Mouse (Mus musculus): ENCODE measurements around the gene Fam229a. TPM values are rescaled to one million over a fixed set of nuclear protein-coding genes. Genes with fewer than 3 reads are reported as not detected.
A peak's percentile ranks its signal among the peaks of the same experiment; 100 is the strongest.
"Not testable (repeated sequence)": the region's sequence is repeated elsewhere in the genome, so short reads cannot be mapped to it uniquely, and the experiment has no call there.

Gene Fam229a
- total RNA-seq (2015) (not detected in 2 replicates), total RNA-seq (2017) (not detected in 2 replicates)

DNA sequence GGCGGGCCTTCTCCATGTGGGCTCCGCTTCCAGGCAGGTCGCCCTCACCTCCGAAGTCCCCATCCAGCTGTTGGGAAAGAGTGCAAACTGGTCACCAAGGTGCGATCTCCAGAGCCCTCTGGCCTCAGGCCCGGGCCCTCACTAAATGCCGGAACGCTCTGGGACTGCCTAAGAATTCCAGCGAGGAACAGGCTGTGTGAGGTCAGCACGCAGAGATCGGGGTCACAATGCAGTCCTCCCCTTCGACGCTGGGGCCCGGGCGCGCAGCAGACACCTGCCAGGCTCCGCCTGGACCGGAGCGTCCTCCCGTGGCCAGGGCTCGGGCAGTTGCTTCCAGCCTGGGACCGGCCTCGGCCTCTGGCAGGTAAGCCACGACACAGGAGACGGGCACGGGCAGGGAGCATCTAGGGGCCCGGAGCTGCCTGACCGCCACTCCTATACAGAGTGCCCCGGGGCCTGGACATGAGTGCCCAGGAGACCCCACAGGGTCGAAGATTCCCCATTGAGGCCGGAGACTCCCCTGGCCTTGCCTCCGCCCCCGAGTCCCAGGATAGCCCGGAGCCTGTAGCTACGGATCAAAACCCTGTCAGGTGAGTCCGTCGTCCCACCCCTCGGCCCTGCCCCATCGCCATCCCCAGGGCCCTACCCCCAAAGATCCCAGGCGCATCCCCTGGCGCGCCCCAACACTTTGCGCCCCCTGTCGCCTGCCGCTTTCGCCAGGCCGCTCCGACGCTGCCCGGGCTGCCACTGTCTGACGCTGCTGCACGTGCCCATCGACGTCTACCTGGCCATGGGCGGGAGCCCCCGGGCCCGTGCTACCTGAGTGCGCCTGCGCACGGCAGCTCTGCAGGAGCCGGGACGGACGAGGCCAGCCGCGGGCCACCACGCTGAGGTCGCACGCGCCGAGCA, at the start of gene Fam229a, which contains the start of gene Tssk3:
TSS of gene Fam229a (plus strand) at position 219 of the 909 bp plus-strand sequence.
TSS of gene Tssk3 (minus strand) at position 51 of the 909 bp plus-strand sequence.
- ATAC-seq (ENCODE audit: poor library complexity, severe bottlenecking) = no peak

DNA sequence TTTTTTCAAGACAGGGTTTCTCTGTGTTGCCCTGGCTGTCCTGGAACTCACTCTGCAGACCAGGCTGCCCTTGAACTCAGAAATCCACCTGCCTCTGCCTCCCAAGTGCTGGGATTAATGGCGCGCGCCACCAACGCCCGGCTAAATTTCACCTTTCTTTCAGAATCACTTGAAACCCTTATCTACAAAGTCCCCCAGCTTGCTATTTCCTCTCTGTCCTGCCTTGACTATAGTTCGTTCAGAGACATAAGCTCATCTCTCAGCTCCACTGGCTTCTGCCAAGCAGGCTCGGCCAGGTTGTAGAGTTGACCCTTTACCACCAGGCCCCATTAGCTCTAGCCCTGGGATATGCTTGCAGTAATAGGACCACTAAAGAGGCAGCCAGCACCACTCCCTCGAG, 43.6 kb upstream of the Fam229a start:
- ATAC-seq (ENCODE audit: poor library complexity, severe bottlenecking) = no peak

DNA sequence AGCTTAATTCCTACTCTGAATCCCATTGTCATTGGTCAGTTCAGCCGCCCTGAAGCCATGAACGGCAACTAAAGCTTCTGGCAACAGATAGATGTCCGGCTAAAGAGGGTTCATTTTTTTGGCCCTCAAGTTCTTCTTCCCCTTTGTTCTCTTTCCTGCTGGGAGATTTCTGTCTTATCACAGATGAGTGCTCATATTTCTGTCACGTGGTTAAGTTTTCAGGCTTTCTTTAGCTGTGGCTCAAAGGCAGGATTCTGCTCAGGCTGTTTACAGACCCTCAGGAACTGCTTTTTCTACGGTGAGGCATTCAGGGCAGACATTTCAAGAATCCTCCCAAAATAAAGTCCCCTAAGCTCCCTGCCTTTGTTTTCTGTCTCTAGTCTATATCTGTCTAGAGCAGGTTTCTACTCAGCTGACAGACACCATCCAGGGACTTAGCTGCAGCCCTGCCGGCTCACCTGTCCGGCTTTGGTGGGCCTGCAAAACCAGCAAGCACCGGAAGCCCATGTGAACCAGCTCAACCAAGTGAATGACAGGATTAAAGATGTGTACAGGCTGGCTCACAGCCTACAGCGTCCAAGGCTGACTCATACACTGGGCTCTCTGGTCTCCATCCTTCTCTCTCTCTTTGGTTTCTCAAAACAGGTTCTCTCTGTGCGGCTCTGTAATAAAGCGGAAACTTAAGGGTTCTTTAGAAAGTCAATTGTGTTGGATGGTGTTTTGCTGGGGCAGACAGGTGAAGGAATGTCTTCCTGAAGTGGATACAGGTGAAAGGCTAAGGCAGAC, 43.0 kb upstream of the Fam229a start:
- no peak for ATAC-seq (ENCODE audit: poor library complexity, severe bottlenecking)

DNA sequence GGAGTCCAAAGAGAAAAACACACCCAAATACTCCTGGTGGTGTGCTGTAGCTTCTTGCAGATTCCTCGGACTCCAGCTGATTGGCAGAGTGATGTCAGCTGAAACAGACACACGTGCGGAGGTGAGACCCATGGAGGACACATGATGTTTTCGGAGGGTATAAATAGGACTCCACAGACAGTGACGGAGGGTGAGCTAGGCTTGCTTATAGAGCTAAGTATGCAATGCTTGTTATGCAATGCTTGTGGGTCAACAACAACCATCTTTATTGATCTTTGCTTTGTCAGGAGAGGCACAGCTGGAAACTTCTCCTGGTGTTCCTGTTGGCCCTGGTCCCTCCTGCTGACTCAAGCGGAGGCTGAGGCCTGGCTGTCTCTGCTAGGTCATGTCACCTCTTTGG, 42.3 kb upstream of the Fam229a start:
- ATAC-seq (ENCODE audit: poor library complexity, severe bottlenecking) = no peak

DNA sequence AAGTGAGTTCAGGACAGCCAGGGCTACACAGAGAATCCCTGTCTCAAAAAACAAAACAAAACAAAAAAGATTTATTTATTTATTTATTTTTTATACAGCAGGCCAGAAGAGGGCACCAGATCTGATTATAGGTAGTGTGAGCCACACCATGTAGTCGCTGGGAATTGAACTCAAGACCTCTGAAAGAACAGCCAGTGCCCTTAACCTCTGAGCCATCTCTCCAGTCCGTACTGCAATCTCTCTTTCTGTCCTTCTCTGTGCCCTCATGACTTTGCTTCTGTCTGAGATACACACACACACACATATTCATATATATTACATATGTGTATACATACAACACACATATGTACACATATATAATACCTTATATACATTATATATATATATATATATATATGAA, 40.1 kb upstream of the Fam229a start:
- ATAC-seq (ENCODE audit: poor library complexity, severe bottlenecking) = no peak

DNA sequence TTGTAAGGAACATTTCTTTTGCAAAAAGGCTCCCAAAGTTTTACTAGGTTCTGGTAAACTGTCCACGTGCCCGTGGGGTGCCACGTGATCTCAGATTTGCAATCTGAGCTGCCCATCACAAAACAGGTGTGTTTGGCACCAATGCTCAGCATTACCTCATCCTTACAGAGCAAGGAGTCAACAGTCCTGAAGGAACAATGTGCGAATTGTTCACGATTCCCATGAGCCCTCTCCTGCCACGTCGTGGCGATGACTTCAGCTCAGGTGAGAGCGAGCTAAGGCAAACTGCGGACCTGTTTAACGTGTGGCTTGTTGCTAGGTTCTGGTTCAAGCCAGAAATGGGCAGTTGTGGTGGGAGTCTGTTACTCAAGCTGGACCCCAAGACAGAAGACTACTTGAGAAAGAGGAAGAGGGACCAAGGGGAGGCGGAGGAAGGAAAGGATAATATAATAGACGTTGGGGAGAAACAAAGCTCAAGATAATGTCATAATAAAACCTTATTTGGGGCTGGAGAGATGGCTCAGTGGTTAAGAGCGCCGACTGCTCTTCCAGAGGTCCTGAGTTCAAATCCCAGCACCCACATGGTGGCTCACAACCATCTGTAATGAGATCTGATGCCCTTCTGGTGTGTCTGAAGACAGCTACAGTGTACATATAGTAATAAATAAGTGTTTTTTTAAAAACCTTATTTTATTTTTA, 39.4 kb upstream of the Fam229a start:
- ATAC-seq (ENCODE audit: poor library complexity, severe bottlenecking) = no peak

DNA sequence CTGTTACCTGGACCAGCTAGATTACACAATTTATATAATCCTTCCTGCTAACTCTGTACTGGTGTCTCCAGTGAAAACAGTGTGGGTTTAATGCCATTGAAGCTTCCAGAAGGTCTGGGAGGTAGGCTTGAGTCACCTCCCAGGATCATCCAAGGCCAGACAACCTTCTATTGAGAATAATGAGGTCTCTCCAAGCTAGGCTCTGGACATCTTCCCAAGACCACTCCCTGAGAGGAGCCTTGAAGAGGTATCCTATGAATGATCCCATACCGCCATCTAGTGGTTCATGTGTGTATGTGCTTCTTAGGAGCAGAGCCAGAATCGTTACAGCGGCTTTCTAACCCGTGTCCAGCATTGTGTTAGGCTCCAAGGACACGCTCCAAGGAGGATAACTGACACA, 35.7 kb upstream of the Fam229a start:
- ATAC-seq (ENCODE audit: poor library complexity, severe bottlenecking) = peak; percentile 100

DNA sequence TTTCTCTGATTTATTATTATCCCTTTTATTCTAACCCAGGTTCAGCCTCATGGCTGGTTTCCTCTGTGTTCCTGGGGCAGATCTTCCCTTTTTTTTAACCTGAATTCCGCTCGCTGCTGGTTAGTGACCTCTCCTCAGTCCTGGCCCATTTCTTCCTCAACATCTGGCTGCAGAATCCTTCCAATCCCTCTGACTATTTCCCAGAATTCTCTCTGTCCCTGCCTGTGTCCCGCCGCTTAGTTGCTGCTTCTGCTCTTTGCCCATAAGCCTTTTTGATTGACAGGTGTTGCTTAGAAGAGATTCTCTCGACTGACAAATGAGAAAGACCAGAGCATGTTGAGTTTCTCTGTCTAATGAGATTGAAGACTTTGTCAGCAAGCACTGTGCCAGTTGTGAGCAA, 34.9 kb upstream of the Fam229a start:
- no peak for ATAC-seq (ENCODE audit: poor library complexity, severe bottlenecking)

DNA sequence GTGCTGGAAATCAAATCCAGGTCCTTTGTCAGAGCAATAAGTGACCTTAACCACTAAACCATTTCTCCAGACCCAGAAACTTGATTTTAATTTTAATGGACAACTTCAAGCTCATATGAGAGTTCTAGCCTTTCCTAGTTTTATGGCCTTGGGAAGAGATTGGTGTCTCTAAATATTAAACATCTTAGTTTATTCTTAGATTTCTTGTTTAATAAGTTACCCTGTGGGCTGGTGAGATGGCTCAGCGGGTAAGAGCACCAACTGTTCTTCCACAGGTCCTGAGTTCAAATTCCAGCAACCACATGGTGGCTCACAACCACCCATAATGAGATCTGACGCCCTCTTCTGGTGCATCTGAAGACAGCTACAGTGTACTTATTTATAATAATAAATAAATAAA, 33.7 kb upstream of the Fam229a start:
- not testable (repeated sequence) for ATAC-seq (ENCODE audit: poor library complexity, severe bottlenecking)

DNA sequence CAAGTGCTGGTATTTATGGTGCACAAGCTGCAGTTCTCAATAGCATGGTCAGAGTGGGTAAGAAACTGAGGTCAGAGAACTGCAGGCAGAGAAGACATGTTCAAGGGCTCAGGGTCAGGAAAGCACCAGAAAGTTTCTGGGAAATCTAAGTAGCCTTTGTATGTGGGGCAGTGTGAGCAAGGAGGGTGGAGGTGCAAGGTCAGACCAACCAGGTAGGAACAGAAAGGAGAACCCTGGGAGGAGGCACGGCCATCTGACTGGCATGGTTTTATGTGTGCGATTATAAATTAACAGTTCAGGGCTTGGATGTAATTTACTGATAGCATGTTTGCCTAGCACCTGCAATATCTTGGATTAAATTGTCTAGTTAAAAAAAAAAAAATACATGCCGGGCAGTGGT, 31.3 kb upstream of the Fam229a start:
- ATAC-seq (ENCODE audit: poor library complexity, severe bottlenecking) = no peak

DNA sequence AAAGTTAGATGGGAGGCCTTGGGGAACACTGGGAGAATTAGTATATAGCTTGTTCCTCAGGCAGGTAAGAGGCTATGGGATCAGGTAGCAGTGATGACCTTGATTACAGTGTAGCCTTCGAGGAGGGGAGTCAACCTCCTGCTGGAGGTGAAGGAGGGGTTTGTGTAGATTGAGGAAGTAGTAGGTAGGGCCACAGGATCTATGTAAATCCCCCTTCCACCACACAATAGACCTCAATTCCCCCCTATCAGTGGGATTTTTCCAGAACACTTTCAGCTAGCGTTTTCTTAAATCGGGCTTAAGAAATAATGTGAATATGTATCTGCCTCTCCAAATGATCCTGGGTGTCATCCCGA, 30.2 kb upstream of the Fam229a start:
- ATAC-seq (ENCODE audit: poor library complexity, severe bottlenecking) = no peak

DNA sequence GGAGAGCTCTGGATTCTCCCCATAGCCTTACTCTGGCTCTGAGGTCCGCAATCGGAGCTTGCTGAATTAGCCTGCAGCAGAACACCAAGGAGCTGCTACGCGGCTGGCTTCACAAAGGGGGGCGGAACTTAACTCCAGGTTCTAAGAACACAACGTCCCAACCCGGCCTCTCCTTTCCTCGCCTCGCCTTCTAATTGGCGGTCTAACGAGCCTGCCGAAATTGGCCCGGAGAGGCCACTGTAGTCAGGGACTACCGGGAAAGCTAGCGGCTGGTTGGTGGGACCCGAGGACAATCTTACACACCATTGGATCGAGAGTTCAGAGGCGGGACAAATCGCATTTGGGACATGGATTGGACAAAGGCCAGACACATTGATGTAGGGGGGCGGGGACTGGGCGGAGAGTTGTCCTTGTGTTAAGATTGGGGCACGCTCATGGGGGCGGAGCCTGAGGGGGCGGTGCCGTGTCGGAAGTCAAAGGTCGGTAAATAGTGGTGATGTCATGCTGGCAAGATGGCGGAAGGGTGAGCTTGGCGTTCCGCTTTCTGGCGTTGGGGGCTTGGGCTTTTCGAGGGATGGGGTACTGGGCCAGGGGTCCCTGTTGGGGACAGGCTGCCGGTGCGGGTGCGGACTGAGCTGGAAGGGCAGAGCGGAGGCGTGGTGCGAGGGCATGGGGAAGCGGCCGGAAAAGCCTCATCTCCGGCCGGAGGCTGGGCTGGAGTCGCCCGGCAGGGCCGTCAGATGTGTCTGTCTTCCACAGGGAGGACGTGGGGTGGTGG, 29.6 kb upstream of the Fam229a start, which contains the start of gene Bsdc1:
TSS of gene Bsdc1 (plus strand) at position 399 of the 778 bp plus-strand sequence.
- peak; percentile 93 for ATAC-seq (ENCODE audit: poor library complexity, severe bottlenecking)

DNA sequence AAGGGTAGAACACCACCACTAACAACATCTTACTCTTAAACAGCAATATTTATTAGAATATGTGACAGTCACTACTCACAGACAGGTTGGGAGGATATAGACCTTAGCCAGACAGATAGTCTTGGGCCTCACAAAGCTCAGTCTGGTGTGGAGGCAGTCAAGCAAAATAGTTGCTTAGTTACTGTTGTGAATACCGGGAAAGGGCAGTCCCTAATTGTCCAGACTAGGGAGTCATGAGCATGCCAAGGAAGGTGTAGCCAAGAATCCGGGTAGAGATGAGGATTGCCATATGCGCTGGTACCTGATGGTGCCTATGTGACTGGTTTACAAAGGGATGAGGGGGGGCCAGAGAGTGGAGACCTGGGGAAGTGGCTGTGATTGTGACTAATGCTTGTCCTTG, 28.9 kb upstream of the Fam229a start:
- ATAC-seq (ENCODE audit: poor library complexity, severe bottlenecking) = no peak

DNA sequence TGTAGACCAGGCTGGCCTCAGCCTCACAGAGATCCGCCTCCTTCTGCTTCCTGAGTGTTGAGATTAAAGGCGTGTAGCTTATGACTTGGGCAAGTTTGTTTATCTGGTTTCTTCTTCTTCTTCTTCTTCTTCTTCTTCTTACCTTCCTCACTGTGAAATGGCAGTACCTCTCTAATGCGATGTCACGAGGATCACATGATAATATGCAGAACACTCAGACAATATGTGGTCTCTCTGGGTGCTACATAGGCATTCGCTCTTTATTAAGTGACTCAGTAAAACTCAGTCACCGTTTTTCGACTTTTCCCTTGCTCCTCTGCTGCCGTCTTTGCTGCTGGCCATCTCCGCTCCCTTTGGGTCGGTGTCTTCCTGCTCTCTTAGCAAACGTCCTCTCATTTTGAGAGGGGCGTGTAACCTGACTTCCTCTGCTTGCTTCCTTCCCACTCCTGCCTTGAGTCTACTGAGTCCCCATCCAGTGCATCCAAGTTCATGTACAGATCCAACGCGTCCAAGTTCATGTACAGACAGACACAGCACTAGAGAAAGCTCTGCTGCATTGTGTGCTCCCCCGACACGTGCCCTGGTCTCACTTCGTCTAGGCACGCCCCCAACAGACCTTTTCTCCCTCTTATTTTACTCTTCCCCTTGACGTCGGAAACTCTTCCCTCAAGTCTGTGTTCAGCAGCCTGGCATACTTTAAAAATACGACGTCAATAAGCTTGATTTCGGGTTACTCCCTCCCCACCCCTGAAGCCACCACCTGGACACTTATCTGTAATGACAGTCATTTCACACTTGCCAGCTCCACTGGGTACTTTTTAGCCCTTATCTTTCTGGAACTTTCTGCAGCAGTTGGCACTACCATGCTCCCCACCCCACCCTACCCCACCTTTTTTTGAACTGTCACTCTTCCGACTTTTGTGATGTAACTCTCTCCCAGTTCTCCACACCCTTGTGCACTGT, 27.6 kb upstream of the Fam229a start:
- ATAC-seq (ENCODE audit: poor library complexity, severe bottlenecking) = no peak

DNA sequence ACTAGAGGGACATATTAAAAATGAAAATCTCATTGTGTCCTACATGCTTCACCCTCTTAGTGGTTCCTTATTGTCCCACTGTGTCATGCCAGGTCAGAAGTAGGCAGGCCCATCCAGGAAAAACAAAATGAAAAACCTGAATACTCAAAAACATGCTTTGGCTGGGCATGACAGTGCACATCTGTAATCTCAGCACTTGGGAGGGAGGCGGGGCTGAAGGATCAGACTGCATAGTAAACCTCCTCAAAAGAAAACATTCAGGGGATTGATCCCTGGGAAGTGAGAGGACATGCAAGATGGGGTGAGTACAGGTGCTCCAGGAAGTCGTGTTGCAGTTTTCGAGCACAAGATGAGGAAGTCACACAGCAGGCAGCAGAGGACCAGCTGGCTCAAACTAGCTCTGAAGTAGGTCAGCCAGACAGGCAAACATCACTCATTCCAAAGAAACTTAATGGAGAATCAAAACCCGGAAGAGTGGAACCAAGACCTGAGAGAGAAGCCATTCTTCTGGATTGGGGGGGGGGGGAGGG, 26.6 kb upstream of the Fam229a start:
- no peak for ATAC-seq (ENCODE audit: poor library complexity, severe bottlenecking)

DNA sequence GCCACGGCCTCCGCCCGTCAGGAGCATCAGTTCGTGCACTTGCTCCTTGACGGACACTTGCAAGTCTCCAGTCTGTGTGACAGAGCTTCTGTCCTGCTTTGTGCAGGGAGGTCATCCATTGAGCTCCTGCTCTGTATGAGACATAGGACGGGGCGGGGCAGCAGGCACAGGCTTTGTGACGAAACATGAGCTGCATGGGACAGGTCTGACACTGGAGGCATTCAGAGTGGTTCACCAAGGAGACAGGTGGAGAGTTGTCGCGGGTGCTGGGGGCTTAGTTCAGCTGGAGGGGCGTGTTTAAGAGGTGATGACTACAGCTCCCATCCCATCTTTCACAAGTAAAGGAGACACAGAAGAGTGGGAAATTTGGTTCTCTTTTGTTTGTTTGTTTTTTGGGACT, 14.9 kb upstream of the Fam229a start:
- ATAC-seq (ENCODE audit: poor library complexity, severe bottlenecking) = no peak

DNA sequence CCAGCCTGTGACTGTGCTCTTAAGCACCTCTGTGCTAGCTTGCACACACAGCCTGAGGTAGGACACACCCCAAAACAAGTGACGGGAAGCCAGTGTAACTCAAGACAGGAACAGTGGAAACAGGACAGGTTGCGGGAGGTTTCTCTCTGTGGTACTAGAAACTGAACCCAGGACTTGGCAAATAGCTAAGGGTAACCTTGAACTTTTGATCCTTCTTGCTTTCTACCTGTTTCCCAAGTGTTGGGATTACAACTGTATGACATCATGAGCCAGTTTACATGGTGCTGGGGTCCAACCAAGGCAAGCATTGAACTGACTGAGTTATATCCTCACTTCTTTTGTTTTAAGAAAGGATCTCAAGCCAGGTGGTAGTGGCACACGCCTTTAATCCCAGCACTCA, 11.1 kb upstream of the Fam229a start:
- ATAC-seq (ENCODE audit: poor library complexity, severe bottlenecking) = no peak

DNA sequence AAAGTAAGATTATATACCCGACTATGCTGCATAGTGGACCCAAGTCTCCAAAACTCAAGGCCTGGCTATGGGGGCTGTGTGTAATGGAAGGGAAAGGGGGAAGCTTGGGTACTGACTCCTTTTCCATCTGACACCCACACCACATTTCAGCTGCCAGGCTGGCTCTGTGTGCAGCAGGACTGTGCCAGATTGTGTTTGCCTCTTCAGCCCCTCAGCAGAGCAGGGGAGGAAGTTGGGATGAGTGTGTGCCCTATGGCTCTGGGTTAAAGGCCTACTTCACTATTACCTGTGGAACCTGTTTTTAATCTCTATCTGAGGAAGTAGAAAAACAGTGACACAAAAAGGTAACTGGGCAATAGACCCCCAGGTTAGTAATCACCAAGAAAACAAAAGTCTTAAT, 9.9 kb upstream of the Fam229a start:
- ATAC-seq (ENCODE audit: poor library complexity, severe bottlenecking) = no peak

DNA sequence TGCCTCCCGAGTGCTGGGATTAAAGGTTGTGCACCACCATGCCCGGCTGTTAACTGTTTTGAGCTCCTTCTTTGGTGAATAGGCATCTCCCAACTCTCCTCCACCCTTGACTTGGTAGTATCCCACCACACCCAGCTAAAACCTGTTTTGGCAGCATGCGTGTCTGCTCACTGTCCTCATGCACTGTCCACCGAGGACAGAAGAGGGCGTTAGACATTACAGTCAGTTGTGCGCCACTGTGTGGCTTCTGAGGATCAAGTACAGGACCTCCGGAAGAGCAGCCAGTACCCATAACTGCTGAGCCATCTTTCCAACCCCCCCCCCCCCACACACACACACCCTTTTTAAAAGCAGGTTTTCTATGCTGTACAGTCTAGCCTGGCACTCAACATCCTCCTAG, 3.7 kb downstream of the Fam229a start:
- ATAC-seq (ENCODE audit: poor library complexity, severe bottlenecking) = no peak

All from megakaryocyte, adult 5-6 weeks (primary cell).